Mouse (Mus musculus) urinary bladder, adult 2 months (tissue): Measurements from ENCODE around the gene Cacna1g. TPM values are rescaled to one million over a fixed set of nuclear protein-coding genes. Genes with fewer than 3 reads are reported as not detected.
A peak's percentile ranks its signal among the peaks of the same experiment; 100 is the strongest.

Experiments
- DNase-seq: peaks from one replicate; pipeline ENCODE4 v3.0.0; 2022; ENCODE audit warnings: low spot score
- polyA plus RNA-seq: library from polyadenylated mRNA; depleted of rRNA; stranded (reverse); fragments of >200 nt; gene quantifications from 2 replicates; pipeline ENCODE4 v1.2.3, GENCODE M21; 2012; rRNA removed

Cacna1g gene
- 2.6 and 2.9 TPM in 2 replicates for polyA plus RNA-seq

DNA sequence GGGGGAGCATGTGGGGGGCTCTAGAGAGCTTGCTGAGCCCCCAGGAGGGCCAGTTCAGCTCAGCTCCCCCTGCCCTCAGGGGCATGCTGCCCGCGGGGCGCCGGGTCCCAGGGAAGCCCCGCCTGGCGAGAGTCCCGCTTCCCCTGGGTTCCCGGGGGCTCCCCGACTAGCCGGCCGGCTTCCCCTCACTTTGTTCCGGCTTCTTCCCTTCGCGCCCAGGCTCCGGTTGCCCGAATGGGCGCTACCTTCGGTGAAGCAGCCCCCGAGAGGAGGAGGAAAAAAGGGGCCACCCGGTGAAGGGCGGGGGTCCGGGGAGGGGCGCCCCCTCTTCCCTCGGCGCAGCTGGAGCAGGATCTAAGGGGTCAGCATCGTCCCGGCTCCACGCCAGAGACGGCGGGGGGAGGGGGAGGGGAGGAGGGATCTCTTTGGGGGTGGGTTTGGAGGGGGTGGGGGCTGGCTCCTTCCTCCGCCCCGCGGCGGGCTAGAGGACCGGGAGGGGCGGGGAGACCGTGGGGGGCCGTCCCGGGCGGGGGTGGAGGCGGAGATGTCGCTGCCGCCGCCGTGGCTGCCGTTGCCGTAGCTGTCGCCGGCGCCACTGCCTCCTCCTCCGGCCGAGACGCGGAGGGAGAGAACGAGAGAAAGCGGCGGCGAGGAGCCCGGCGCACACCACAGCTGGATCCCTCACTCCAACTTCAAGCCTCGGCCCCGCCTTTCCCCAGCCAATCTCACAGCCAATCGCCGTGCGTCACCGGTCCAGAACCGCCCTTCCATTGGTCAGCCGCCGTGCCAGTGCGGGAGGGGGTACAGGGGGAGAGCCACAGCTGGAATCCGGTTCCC is at the start of gene Cacna1g:
Cacna1g (minus strand) TSS at position 492 of the 837 bp plus-strand sequence.
- peak; percentile 66 for DNase-seq

DNA sequence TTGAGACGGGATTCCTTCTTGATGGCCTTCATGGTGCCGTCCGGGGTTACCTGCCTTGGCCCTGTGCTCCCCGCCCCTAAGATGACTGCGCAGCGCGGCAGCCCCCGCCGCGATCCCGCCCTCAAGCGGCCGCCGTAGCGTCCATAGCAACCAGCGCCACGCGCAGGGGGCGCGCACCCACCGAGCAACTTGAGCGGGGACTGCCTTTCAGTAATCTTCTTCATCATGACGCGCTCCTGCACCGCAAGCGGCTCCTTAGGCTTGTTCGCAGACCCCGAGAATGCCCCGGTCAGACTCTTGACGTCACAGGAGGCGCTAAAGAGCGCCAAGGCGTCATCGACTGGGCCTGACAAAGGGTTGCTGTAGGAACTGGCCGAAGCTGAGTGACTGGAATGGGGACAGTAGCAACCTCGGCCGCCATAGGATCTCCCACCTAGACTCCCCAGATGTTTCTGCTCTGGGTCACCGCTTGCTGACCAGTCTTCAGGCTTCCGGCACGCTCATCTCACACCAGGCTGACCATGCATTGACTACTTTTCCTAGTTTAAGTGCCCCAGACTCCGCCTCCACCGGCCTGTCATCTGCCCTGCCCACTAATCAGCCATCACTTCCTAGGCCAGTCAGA is 47.3 kb upstream of the Cacna1g start, which contains the start of gene Mycbpap:
Mycbpap (minus strand) TSS at position 524 of the 625 bp plus-strand sequence.
- peak; percentile 41 for DNase-seq

DNA sequence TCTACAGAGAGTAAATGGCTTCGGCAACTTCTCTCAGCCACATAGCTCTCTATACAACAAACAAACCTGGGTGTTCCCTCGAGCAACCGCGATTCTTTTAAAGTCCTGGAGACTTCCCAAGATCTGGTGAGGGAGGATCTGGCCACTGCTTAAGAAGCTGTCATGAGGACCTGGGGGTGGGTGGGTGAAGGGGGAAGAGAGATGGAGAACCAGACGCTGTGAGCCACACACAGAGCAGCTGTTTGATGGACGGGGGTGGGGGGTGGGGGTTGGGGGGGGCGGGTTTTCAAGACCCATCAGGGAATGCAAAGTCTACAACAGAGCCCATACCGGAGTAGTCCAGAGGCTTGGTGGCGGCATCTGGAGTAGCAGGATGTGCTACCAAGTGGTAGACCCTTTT is 39.5 kb upstream of the Cacna1g start:
- no peak for DNase-seq

DNA sequence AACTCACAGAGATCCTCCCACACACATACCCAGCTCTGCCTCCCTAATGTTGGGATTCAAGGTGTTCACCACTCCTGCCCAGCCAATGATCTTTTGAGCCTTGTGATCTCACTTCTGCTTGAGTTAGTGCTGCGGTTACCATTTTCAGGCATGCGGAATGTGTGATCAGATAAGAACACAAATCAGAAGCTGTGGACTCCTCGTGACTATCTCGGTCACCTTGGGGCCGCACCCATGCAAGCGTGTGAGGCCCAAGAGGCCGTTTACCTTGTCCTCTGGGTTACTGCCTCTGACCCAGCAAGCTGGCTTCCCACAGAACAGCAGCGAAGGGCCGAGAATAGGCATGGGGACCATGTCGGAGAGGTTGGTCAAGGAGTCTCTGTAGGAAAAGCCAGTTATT is 35.0 kb upstream of the Cacna1g start:
- no peak for DNase-seq

DNA sequence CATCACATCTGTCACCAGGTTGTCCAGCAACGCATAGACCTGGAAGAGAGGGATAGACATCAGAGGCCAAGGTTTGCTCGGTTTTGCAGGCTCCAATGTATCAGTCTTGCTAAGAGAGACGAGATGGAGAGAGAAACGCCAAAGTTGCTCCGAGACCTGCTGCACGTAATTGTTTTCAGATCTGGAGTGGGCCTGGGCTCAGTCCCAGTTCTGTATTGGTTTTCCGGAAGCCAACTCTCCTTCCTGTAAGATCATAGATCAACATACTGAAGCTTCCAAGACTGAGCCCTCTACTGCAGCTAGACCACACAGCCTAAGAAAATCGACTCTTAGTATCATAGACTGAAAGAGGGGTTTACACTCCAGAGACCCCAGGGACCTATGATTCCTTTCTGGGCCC is 27.5 kb upstream of the Cacna1g start:
- DNase-seq: no peak

DNA sequence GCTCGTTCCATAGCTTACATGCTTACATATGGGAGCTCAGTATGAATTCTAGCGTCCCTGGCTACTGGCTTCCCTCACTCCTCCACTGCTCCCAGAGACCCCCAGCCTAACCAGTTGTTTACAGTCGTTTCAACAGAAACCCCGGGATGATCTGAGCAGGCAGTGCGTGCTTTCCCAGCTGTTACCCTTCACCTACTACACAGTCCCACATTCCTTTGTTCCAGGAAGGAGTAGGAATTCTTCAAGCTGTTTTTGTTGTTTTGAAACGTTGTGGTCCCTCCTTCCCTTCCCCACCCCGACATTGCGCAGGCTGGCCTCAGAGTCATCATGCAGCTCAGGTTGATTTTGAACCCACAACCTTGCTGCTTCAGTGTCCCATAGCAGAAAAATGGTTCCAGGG is 26.4 kb upstream of the Cacna1g start:
- DNase-seq: no peak

DNA sequence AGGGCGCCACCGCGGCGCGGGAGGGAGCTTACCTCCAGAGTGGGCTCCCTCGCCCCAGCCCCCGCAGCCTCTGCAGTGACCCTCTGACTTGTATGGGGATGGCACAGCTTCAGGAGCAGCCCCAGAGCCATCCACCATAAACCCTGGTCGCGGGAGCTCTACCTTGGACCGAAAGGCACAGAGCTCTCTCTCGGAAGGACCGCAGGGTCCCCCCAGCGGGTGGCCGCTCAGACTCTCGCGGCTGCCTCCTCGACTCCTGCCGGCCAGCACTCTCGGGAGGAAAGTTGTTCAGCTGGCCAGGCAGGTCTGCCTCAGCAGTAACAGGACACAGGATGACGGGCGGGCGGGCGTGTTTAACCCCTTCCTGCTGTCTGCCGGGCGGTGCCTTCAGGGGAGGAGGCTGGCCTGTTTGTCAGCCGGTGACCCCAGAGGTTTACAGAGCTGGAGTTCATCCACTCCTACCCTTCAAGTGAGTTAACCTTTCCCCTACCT is 25.7 kb upstream of the Cacna1g start, which contains the start of gene Epn3:
Epn3 (minus strand) TSS at position 314 of the 492 bp plus-strand sequence.
- peak; percentile 70 for DNase-seq

DNA sequence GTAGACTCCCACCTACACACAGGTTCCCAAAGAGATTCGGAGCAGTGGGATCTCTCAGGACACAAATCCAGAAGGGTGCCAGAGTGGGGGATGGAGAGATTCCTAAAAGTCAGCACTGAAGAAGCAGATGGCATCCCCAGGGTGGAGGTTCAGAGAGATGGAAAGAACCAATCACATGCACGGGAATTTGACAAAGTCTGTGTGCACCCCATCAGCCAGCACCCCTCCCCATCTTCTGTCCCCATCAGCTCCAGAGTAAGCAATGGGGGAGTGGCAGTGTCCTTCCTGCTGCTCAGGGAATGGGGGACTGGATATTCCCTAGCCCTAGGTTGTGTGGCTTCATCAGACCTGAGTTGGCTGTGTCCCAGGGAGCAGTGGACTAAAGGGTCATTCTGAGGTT is 25.0 kb upstream of the Cacna1g start:
- DNase-seq: no peak

DNA sequence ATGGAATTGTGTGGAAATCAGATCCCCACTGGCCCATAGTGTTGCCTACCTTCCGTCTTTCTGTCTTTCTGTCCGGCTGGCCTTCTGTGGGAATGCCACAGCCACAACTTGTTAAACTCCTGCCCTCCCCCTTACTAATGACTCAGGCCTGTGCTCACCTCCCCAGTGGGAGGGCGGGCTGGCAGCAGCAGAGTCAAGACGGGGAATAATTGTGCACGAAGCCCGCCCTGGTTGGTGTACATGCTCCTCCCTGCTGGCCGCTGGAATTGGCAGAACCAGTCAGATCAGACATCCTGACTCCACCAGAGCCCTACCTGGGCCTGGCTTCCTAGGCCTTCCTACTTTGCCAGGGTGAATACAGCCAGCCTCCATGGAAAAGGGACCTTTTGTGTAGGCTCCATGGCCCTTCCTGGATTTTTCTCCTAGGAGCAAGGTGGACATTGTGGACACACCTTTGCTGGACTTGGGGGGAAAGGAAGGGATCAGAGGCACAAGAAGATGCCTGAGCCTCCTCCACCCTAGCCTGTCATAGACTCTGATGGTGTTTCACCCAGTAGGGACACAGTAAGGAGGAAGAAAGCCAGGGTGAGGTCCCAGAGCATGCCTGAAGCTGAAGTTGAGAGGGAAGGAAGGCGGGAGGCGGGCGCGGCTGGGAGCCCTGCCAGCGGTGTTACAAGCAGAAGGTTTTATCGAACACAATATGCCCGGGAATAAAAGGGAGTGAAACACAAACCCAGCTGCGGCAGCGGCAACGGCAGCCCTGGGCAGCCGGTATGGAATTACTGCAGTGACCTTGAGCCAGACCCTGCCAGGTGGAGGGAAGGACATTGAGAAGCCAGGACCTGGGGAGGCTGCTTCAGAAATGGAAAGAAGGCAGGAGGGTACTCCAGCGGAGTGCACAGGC is 24.3 kb upstream of the Cacna1g start:
- peak; percentile 56 for DNase-seq

DNA sequence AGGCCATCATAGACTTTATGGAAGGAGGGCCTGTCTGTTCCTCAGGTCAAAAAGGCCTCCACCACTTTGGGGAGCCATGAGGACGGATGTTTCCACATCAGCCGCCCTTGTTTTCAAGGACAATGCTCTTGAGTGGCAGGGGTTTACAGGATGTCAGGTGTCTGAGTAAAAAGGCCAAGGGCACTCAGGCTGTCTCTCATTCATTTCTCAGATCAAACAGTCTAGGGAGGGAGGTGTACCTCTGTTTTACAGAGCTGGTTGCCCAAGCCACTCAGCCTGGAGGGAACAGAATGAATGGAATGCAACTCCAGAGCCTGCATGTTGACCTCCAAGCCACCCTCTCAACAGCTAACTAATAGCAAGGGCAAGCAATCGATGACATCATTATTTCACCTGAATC is 21.4 kb upstream of the Cacna1g start:
- DNase-seq: no peak

DNA sequence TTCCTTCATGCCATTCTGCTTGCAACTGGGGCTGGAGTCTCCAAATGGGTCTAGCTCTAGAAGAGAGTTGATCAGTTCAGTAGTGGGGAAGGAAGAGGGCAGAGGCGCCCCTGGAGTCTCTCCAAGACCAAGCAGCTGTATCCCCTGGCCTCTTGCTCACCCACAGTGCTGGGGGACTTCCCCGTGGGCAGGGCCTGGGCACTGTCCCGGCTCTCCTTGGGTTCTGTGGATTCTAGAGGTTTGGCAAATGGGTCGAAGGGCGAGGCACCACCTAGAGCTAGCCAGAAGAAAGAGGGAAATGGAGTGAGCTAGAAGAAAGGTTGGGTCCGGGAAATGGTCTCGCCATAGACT is 17.7 kb upstream of the Cacna1g start:
- DNase-seq: no peak

DNA sequence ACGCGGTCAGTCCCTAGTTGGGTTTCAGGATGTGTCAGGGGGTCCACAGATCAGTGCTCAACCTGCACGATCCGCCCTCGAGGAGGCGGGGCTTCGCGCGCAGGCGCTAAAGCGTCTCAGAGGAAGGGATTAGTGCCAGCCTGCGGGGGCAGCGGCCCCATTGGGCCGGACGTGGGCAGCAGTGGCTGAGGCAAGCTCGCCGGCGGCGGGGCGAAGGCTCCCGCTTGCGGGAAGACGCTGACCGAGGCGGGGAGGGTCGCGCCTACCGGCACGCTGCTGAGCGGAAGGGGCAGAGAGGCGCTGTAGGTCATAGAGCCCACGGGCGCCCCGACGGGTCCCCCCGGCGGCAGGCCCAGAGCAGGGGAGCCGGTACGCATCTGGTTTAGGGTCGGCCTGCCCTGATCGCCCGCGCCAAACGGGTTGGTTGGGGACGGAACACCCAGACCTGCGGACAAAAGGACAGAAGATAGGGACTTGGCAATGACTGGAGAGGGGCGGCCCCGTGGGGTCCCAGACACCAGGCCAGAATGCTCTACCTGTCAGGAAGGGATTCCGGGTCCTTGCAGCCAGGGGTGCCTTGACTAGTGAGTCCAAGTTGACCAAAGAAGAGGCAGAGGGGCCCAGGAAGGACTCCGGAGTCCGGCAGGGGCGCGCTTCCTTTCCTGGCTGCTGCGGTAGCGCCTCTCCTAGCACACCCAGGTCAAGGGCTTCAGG is 17.2 kb upstream of the Cacna1g start:
- DNase-seq: no peak

DNA sequence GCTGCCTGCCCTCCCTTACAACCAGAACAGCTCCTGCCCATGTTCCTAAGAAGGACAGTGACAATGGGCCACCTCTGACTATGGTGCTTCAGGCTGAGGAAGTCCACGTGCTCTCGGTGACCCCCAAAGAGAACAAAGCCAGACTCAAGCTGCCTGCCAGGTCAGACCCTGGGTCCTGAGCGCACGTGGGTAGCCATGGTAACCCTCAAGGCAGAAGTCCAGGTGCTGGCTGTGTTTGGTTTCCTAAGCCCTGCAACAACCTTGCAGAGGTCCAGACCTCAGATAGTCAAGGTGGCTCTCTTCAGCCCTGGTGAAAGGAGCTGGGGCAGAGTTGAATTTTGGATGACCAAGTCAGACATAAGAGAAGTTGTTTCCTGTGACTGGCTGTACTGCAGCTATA is 15.7 kb upstream of the Cacna1g start:
- no peak for DNase-seq

DNA sequence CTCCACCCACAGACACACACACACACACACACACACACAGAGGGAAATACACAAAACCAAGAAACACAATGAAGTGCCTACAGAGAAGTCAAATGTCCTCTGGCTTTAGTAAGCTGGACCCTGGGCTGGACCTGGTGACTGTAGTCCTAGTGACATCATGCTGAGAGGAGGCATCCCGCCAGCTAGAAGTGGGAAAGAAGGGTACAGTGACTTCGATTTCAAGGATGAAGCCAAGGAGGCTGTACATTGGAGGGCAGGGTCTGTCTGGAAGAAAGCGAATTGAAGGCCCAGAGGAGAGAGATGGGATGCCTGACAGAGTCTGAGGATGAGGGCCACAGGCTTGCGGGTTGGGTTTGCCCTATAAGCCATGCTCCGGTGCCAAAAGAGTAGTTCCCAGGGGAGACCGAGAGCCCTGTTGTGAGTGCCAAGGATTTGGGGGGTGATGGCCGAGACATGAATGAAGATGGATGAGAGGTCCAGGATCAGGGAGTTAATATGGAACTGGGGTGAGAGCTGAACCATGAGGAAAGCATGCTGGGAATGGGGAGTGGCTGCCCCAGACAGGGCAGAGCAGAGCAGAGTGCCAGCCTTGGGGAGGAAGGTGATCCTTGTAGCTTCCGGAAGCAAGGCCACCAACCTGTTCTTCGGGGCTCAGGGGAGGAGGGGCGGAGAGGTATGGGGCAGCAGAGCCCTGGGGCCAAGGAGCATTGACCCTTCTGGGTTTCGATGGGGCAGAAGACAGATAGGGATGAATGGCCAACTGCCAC is 15.0 kb upstream of the Cacna1g start:
- no peak for DNase-seq

DNA sequence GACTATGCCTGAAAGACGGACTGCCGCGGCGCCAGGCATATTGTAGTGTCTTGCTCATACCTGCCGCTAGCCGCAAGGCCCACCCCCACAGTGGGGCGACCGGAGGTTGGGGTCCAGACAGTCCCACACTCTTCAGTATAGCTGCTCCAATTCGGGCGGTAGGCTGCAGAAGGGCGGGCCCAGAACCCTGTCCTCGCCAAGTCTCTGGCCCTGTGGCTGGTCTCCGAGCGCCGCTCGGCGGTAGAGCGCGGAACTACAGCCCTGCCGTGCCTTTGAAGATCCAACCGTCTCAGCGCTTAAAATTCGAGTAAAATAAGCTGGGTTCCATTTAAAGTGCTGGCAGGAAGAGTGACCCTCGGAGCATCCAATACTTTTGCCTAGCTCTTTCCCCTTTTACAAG is 12.0 kb upstream of the Cacna1g start, which contains the start of gene Spata20:
Spata20 (minus strand) TSS at position 179 of the 400 bp plus-strand sequence.
- peak; percentile 83 for DNase-seq

DNA sequence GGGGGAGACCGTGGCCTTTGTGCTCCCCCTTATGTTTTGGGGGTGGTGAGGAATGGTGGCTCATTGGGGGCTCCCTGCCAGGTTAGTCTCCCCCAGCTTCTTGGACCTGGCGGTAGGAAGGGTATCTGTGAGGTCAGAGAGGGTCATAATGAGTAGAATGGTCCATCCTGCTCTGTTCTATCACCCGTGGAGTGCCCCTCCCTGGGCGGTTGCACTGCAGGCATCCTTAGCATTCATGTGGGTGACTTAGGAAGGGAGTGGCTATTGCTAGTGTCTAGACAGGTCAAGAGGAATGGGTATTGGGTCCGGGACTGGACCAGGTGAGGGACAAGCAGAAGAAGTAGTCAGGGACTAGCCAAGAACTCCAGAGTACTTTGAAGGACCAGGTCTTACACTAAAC is 11.2 kb upstream of the Cacna1g start:
- no peak for DNase-seq

DNA sequence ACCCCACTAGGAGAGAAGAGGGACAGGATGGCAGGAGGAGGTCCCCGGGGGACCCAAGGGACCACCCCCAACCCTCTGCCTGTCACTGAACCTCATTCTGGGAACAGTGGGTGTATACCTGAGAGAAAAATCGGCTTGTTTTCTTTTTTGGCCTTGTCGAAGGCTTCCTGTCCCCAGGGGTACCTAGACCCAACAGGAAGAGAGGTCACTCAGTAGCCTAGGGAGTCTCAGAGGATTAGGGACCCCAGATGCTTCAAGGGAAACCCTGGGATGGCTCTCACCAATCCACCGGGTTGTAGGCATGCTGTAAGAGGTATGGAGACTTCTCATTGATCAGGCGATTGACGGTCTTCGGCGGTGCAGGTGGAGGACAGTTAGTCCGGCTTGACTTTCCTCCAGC is 10.6 kb upstream of the Cacna1g start:
- no peak for DNase-seq

DNA sequence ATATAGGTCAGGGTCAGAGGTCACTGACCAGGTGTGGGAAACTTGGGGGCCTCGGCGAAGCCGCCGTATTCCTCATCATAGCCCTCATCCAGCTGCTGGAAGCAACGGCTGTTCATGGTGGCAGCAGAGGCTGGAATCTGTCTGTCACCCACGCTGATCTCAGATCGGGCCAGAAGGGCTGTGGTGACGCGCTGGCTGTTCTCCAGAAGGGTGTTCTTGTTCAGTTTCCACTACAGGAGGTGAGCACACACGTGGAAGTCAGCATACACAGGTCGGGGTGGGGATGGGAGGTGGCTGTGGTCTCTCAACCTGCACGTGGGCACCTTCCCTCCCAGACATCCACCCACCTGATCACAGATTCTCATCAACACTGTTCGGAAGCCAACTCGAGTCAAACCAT is 9.9 kb upstream of the Cacna1g start:
- no peak for DNase-seq

DNA sequence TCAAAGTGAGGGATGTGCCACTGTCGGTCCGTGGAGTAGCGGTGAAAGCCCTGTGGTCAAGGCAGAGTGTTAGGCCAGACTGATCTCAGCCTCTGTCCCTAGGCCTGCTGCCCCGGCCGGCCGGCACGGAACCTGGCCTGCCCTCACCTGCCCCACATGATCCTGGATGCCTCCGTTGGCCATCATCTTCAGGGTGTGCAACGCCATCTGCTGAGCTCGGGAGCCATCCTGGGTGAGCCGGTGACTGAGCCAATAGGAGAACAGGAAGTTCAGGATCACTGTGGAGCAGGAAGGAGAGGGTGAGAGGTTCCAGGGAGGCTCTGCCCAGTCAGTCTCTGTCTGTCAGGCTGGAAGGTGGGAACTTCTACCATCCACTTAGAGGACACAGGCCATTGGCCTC is 9.4 kb upstream of the Cacna1g start:
- DNase-seq: no peak

DNA sequence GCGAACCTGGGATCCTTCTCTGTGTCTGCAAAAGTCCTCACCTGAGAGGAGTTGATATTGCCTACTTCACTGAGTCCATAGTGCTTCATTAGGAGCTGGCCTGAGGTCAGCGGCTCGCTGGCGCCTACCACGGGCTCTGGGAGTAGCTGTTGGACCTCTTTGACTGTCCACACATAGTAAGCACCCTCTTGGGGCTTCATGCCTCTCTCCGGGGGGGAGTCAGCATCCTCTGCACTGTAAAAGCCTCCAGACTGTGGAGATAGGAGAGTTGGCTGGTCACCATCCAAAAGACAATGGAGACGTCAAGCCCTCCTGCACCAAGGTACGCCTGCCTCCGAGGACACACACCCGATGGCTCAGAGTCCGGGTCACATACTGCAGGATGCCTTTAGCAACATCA is 8.7 kb upstream of the Cacna1g start:
- no peak for DNase-seq

DNA sequence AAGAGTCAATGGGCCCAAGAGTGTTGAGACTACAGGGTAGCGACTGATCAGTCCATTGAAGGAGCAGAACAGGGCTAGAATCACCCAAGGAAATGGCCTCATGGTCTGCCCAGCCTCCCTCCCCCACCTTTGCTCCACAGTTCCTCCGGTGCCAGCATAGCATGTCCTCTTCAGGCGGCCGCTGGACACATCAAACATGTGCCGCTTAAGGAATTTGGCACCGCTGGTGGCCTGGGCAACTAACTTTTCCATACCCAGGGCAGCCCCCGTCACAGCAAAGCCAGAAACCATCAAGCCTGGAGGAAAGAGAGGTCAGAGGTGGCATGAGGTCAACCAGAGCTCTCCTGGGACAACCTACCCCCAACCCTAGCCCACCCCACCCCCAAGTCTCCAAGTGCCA is 8.0 kb upstream of the Cacna1g start:
- DNase-seq: no peak
